Mouse (Mus musculus) B cell, adult 62 days (primary cell): ENCODE measurements around the gene Olfr282. TPM values are rescaled to one million over a fixed set of nuclear protein-coding genes. Genes with fewer than 3 reads are reported as not detected.

Experiments used
- total RNA-seq: library from RNA; stranded (reverse); gene quantifications from 4 replicates; pipeline ENCODE4 v1.2.4, GENCODE M21; 2023

The Olfr282 gene
- not detected in 4 replicates for total RNA-seq

GRCm38 (mm10) chr15:98430925-98431324 lies at the start of gene Olfr282:
Olfr282 (plus strand) TSS chr15:98431225.

GRCm38 (mm10) chr15:98452288-98452687 lies 21.3 kb downstream of the Olfr282 start, which contains the start of gene Olfr281:
Olfr281 (plus strand) TSS chr15:98452588.

GRCm38 (mm10) chr15:98469596-98469995 lies 38.6 kb downstream of the Olfr282 start, which contains the start of gene OR5BS1P:
OR5BS1P (plus strand) TSS chr15:98469896.

GRCm38 (mm10) chr15:98482701-98483100 lies 51.7 kb downstream of the Olfr282 start, which contains the start of gene Lalba:
Lalba (minus strand) TSS chr15:98482721.

Other genes with a start within 250 kb of the Olfr282 start
- gene Olfr288, start 235.7 kb upstream of the Olfr282 start, total RNA-seq = not detected in 4 replicates
- gene Gm44579, start 210.2 kb upstream of the Olfr282 start, total RNA-seq = not detected in 4 replicates
- gene Olfr287, start 210.2 kb upstream of the Olfr282 start, total RNA-seq = not detected in 4 replicates
- not detected in 4 replicates for gene Olfr286, start 196.8 kb upstream of the Olfr282 start, total RNA-seq
- gene H1fnt, start 173.9 kb upstream of the Olfr282 start, total RNA-seq = not detected in 4 replicates
- gene Zfp641, start 135.1 kb upstream of the Olfr282 start, total RNA-seq = not detected in 4 replicates
- not detected in 4 replicates for gene Olfr285, start 113.9 kb upstream of the Olfr282 start, total RNA-seq
- gene Olfr284, start 90.2 kb upstream of the Olfr282 start, total RNA-seq = not detected in 4 replicates
- not detected in 4 replicates for gene Olfr283, start 50.3 kb upstream of the Olfr282 start, total RNA-seq
- not detected in 4 replicates for gene Olfr281, start 21.4 kb downstream of the Olfr282 start, total RNA-seq
- gene OR5BS1P, start 38.7 kb downstream of the Olfr282 start, total RNA-seq = not detected in 4 replicates
- not detected in 4 replicates for gene Lalba, start 51.5 kb downstream of the Olfr282 start, total RNA-seq
- not detected in 4 replicates for gene Olfr279, start 61.2 kb downstream of the Olfr282 start, total RNA-seq
- 66.9 to 79.3 TPM (median 72.8 TPM) in 4 replicates for gene Kansl2, start 103.0 kb downstream of the Olfr282 start, total RNA-seq
- 168 to 178 TPM (median 175 TPM) in 4 replicates for gene Ccnt1, start 139.7 kb downstream of the Olfr282 start, total RNA-seq
- not detected in 4 replicates for gene 4930415O20Rik, start 139.8 kb downstream of the Olfr282 start, total RNA-seq
- gene Adcy6, start 178.9 kb downstream of the Olfr282 start, total RNA-seq = 0.88 to 3.3 TPM (median 1.6 TPM) in 4 replicates
- gene Cacnb3, start 199.6 kb downstream of the Olfr282 start, total RNA-seq = not detected in 4 replicates
- gene Ddx23, start 231.7 kb downstream of the Olfr282 start, total RNA-seq = 129 to 153 TPM (median 138 TPM) in 4 replicates
- 0.37 TPM in 1 of 4 replicates, not detected in the others for gene Rnd1, start 246.2 kb downstream of the Olfr282 start, total RNA-seq